Mouse (Mus musculus) midbrain, embryonic 16.5 days (tissue): Measurements from ENCODE around the gene Clba1. TPM values are rescaled to one million over a fixed set of nuclear protein-coding genes. Genes with fewer than 3 reads are reported as not detected.
A peak's percentile ranks its signal among the peaks of the same experiment; 100 is the strongest.
"Not testable (repeated sequence)": the region's sequence is repeated elsewhere in the genome, so short reads cannot be mapped to it uniquely, and the experiment has no call there.

Source experiments
- ATAC-seq: fragments of 200-750 bp; cut with Nextera tagmentation; 2 replicates; pipeline ENCODE4 v1.8.0; 2017; ENCODE audit warnings: moderate TSS enrichment
- H3K27ac ChIP-seq: fragments of 300-500 bp; sonication (generic); 2 replicates; pipeline ENCODE4 v1.5.1; 2014; ENCODE audit warnings: mild to moderate bottlenecking, low read length, mixed read lengths
- H3K27me3 ChIP-seq: fragments of 300-500 bp; sonication (generic); 2 replicates; pipeline ENCODE4 v1.6.1; 2014; ENCODE audit warnings: low read depth, low read length, mixed read lengths; ENCODE audit not compliant: control insufficient read depth, insufficient read depth
- H3K36me3 ChIP-seq: fragments of 300-500 bp; sonication (generic); 2 replicates; pipeline ENCODE4 v1.6.1; 2014; ENCODE audit warnings: mild to moderate bottlenecking, low read length, moderate library complexity, mixed read lengths; ENCODE audit not compliant: control insufficient read depth, insufficient read depth
- H3K4me1 ChIP-seq: fragments of 300-500 bp; sonication (generic); 2 replicates; pipeline ENCODE4 v1.6.1; 2014; ENCODE audit warnings: mild to moderate bottlenecking, low read length, mixed read lengths; ENCODE audit not compliant: control insufficient read depth, insufficient read depth
- H3K4me2 ChIP-seq: fragments of 300-500 bp; sonication (generic); 2 replicates; pipeline ENCODE4 v1.6.1; 2014; ENCODE audit warnings: mild to moderate bottlenecking, low read length, mixed read lengths
- H3K4me3 ChIP-seq: fragments of 300-500 bp; sonication (generic); 2 replicates; pipeline ENCODE4 v1.5.1; 2014; ENCODE audit warnings: low read depth, mild to moderate bottlenecking, low read length, moderate library complexity, mixed read lengths
- H3K9ac ChIP-seq: fragments of 300-500 bp; sonication (generic); 2 replicates; pipeline ENCODE4 v1.6.1; 2014; ENCODE audit warnings: low read depth, low read length, mixed read lengths
- H3K9me3 ChIP-seq: fragments of 300-500 bp; sonication (generic); replicated peaks from 2 replicates; pipeline ENCODE4 v1.6.1; 2014; ENCODE audit warnings: mild to moderate bottlenecking, low read length, mixed read lengths; ENCODE audit not compliant: control insufficient read depth, poor library complexity, severe bottlenecking
- WGBS: fragments of 180-500 bp; shearing (Covaris S2); extraction: QIAGEN DNeasy Blood & Tissue Kit; methylation state at CpG from one replicate; pipeline ENCODE4 v1.1.7; 2014; 5-methylcytosine and 5-hydroxymethylcytosine counted together
- polyA plus RNA-seq: library from polyadenylated mRNA; unstranded; fragments of >200 nt; fragmentation: Nextera tagmentation; extraction: Ambion mirVana; gene quantifications from 2 replicates; pipeline ENCODE4 v1.2.1, GENCODE M21; 2015

Gene Clba1
- polyA plus RNA-seq, 1 experiment from 2014 or later = 25.2 TPM

DNA sequence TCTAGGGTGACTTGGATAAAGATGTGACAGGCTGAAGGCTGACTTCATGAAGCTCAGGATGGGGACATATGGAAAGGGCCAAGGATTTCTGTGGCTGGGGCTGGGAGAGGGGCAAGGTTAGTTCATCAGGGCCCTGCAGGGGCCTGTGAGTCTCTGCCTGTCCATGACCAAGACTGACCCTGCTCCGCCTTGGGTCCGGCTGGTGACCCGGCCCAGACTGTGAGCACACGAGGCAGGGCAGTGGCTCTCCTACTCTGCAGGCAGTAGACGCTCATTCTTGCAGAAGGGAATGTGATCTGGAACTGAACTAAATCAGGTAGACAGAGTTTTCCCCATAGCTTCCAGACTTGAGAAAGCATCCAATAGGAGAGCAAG is 538 bp upstream of the Clba1 start:
- Histone ChIP-seq H3K9ac (peak overlapping the region; percentile 72), H3K27ac (peak overlapping the region; percentile 83), H3K9me3 (no peaks in the 10 kb centered on the region), H3K4me3 (peak overlapping the region; percentile 76), H3K4me1 (peaks cover 14% of the 10 kb centered on the region), H3K4me2 (peak overlapping the region; percentile 84), H3K36me3 (no peaks in the 10 kb centered on the region), H3K27me3 (no peaks in the 10 kb centered on the region; the same call in 1 of the 2 replicates)
- ATAC-seq = peak; percentile 44; the same call in 1 of the 2 replicates
- 60% methylated on average over 5 of the region's 5 CpGs for WGBS

DNA sequence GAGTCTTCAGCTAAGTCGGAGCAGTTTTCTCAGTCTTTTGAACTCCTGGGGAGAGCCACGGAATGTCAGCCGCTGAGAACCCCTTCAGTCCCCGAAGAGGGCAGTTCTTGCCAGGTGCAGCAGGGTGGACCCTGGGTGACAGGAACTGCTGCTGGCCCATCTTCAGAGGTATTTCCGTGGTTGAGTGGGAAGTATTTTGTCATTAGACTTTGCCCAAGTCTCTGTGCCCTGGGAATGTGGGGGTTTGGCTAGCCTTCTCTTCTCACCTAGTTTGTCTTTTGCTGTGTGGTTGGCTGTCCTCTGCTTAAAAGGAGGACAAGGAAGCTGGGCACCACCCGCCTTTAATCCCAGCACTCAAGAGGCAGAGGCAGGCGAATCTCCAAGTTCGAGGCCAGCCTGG is 904 bp downstream of the Clba1 start:
- peak overlapping the region; percentile 84 for H3K4me2 ChIP-seq
- H3K9me3 ChIP-seq = no peaks in the 10 kb centered on the region
- H3K27me3 ChIP-seq = no peaks in the 10 kb centered on the region; the same call in 1 of the 2 replicates
- WGBS = 24% methylated on average over 8 of the region's 8 CpGs
- H3K9ac ChIP-seq = peak overlapping the region; percentile 72
- peaks cover 14% of the 10 kb centered on the region for H3K4me1 ChIP-seq
- peak overlapping the region; percentile 76 for H3K4me3 ChIP-seq
- no peak for ATAC-seq
- H3K36me3 ChIP-seq = peaks cover 5% of the 10 kb centered on the region; the same call in 1 of the 2 replicates
- no peak overlapping the region for H3K27ac ChIP-seq

DNA sequence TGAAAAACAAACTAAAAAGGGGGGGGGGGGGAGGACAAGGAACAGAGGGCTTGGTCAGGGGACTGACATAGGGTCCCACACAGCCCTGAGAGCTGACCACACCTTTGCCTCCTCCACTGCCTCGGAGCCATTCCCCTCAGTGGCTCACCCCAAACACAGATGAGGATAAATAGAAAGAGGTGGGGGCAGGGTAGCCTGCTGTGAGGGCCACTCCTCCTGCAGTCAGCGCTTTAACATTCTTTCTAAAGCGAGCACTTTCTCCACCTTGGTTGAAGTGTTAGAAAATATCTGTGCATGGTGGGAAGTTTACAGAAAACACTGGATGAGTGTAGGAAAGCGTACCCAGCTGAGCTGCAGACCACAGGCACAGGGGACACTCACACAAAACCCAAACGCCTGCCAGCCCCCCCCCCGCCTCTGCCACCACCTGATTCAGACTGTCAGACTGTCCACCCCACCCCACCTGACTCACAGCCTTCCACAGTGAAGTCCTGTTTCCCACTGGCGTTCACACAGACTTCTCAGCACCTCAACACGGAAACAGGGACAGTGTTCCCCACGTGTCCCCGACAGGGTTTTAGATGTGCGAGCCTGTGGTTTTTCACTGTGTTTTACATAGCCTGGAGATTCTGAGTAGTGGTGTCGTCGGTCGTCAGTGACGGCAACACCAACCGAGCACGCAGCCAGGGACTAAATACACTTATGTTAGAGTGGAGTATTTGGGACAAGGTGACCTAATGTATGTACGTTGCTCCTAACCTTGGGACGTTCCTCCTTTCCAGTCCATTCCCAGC is 1.6 kb downstream of the Clba1 start:
- Histone ChIP-seq H3K9me3 (no peaks in the 10 kb centered on the region), H3K4me2 (peak overlapping the region; percentile 84; the same call in 1 of the 2 replicates), H3K27me3 (no peaks in the 10 kb centered on the region), H3K4me1 (peaks cover 14% of the 10 kb centered on the region), H3K27ac (no peak overlapping the region), H3K4me3 (no peak overlapping the region; the same call in 1 of the 2 replicates), H3K9ac (no peak overlapping the region), H3K36me3 (peaks cover 7% of the 10 kb centered on the region; the same call in 1 of the 2 replicates)
- ATAC-seq = no peak
- whole genome bisulfite sequencing = 67% methylated on average over 19 of the region's 19 CpGs

GRCm38 (mm10) chr12:112813370-112813769 is 4.6 kb downstream of the Clba1 start:
- Histone ChIP-seq H3K4me3 (no peak overlapping the region), H3K4me1 (peaks cover 9% of the 10 kb centered on the region), H3K27me3 (no peaks in the 10 kb centered on the region), H3K36me3 (peaks cover 11% of the 10 kb centered on the region), H3K4me2 (no peak overlapping the region), H3K9ac (no peak overlapping the region), H3K9me3 (no peaks in the 10 kb centered on the region), H3K27ac (no peak overlapping the region)
- ATAC-seq = no peak
- 79% methylated on average over 7 of the region's 7 CpGs for WGBS

DNA sequence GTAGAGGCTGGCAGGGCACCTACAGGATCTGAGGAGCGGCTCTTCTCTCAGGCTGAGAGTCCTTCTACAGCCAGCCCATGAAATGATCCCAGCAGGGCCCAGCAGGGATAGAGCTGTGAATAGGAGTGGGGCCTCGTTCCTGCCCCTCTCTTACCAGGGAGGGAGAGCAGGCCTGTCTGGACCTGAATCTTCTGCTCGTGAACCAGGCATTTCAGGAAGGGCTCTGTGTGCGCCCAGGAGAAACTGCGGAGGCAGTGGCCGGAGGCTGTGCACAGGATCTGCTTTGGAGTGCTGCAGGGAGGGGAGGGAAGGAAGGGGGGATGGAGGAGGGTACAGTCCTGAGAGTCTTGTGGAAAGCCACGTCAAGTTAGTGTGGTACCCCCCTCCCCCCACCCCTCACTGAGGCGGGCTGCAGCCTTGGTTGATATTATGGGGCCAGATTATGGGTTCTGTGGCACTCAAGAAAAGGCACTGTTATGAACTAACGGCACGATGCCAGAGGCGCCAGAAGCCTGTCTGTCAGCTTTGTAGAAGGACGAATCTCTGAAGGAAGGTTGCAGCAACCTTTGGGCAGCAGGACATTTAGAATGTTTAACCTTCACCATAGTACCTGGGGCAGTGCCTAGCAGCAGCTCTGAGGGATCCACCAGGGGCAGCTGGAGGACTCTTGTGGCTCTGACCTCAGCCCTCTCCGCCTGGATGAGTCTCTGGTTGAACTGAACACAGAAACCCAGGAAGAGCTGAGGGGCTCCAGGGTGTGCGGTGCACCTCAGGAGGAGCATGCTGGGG is 6.1 kb downstream of the Clba1 start:
- Histone ChIP-seq H3K36me3 (peaks cover 21% of the 10 kb centered on the region), H3K9me3 (no peaks in the 10 kb centered on the region), H3K4me3 (no peak overlapping the region), H3K27me3 (no peaks in the 10 kb centered on the region), H3K9ac (no peak overlapping the region), H3K4me1 (0 out of 2 replicates have a peak, but pooled peaks cover 2% of the 10 kb centered on the region), H3K4me2 (no peak overlapping the region), H3K27ac (no peak overlapping the region)
- 81% methylated on average over 14 of the region's 14 CpGs for WGBS
- ATAC-seq = no peak

DNA sequence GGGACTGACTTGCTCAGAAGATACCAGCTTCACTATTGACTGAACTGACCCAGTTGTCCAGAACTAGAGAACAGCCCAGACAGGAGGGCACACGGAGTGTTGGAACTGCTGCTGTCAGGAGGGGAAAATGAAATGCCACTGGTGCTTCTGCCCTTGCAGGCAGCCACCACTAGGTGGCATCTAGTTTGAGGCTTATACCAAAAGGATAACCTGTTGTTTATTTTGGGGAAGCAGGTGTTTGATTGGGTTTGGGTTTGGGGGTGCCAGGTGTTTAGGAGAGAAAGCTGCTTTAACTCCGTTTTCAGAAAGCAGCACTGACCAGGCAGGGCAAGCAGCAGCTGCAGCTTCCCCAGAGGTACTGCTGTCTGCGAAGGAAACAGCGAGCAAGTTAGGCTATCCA is 7.6 kb downstream of the Clba1 start:
- Histone ChIP-seq H3K9ac (no peak overlapping the region), H3K36me3 (peaks cover 25% of the 10 kb centered on the region)

DNA sequence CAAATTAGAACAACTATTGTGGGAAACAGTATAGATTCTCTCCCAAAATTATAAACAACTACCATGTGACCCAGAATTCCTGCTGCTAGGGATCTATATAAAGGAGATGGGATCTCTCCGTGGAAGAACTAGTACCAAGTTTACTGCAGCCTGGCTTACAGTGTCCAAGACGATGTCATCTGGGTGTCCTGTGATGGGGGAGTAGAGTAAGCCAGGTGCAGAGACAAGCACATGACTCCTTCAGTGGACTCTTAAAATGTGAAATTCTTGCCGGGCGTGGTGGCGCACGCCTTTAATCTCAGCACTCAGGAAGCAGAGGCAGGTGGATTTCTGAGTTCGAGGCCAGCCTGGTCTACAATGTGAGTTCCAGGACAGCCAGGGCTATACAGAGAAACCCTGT is 8.1 kb downstream of the Clba1 start:
- not testable (repeated sequence) for H3K4me2 ChIP-seq, H3K9ac ChIP-seq, H3K4me3 ChIP-seq, H3K9me3 ChIP-seq, H3K27ac ChIP-seq, H3K4me1 ChIP-seq, H3K27me3 ChIP-seq, ATAC-seq
- peaks cover 25% of the 10 kb centered on the region for H3K36me3 ChIP-seq
- 83% methylated on average over 7 of the region's 7 CpGs for WGBS

More for the DNA sequence above, 7.6 kb downstream of the Clba1 start:
- Histone ChIP-seq H3K4me2 (no peak overlapping the region), H3K4me3 (no peak overlapping the region), H3K27ac (no peak overlapping the region), H3K27me3 (no peaks in the 10 kb centered on the region), H3K4me1 (no peaks in the 10 kb centered on the region), H3K9me3 (no peaks in the 10 kb centered on the region)
- 0 out of 2 replicates have a peak, but pooled peaks have one; percentile 22 for ATAC-seq
- WGBS = 56% methylated on average over 4 of the region's 4 CpGs

DNA sequence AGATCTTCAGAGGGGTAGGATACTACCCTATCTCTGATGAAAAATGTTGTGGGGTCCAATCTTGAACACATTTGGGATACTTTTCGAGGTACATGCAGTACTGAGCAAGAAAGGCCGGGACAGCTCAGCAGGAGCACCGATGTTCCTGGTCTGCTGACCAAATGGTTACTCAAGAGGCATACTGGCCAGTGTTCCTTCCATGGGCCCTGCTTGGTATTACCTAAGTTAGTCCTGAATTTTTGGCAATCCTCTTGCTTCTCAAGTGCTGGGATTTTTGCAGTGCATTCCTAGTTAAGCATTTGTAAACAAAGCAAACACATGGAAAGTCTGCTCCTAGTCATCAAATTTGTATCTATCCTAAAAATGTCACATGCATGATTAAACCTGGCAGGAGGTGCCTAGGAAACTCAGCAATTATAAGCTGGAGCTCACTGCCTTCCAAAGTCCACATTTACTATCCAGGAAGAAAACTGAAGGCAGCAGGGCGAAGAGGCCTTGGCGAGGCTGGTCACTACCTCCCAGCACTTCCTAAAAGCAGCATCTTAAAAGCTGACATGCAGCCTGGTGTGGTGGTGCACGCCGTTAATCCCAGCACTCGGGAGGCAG is 10.4 kb downstream of the Clba1 start:
- Histone ChIP-seq H3K4me3 (no peak overlapping the region), H3K36me3 (peaks cover 23% of the 10 kb centered on the region), H3K9ac (no peak overlapping the region), H3K9me3 (no peaks in the 10 kb centered on the region), H3K4me2 (no peak overlapping the region), H3K4me1 (peaks cover 2% of the 10 kb centered on the region; the same call in 1 of the 2 replicates), H3K27me3 (no peaks in the 10 kb centered on the region), H3K27ac (no peak overlapping the region)
- 90% methylated on average over 8 of the region's 8 CpGs for WGBS
- no peak for ATAC-seq
